In genomic region chr7:107461167-107461566, GRCm38 (mm10) we compare ENCODE assay signal across 27 mouse cellular contexts.
"Had no signal": no experiment of that assay in that cellular context is flagged by ENCODE, and none has a peak within 500 bp of the region (broad histone marks: within the 10 kb centered on the region; RNA-seq: fewer than 3 reads in every experiment).

No protein-coding gene starts in this region.

- H3K4me1 ChIP-seq: heart, embryonic 13.5 days; heart, embryonic 15.5 days; hindbrain, embryonic 13.5 days; intestine, embryonic 15.5 days; kidney, embryonic 15.5 days; limb, embryonic 10.5 days; limb, embryonic 12.5 days; liver, embryonic 13.5 days; liver, embryonic 15.5 days had no signal

- DNase-seq: gastrocnemius, postnatal 14 days; gastrocnemius, postnatal 36 days; heart, adult 11 months; heart, adult 2 months; heart, postnatal 14 days; heart, postnatal 36 days; kidney, adult 18-20 months; kidney, adult 9 months; kidney, postnatal 14 days; kidney, postnatal 36 days; layer of hippocampus, adult 9-11 months; layer of hippocampus, postnatal 36 days; liver; liver, embryonic 13.5 days; liver, postnatal 0 days had no signal

- ATAC-seq: hindbrain, embryonic 16.5 days; inflammation-experienced regulatory T-cells, adult 6 months; intestine, embryonic 15.5 days; intestine, postnatal 0 days; liver, postnatal 0 days had no signal

- H3K27me3 ChIP-seq: heart, embryonic 13.5 days; heart, embryonic 15.5 days; hindbrain, embryonic 13.5 days; intestine, embryonic 15.5 days; kidney, embryonic 15.5 days; limb, embryonic 12.5 days; liver, embryonic 13.5 days; liver, embryonic 15.5 days had no signal

- H3K27ac ChIP-seq: heart, adult 2 months; heart, embryonic 13.5 days; heart, embryonic 15.5 days; hindbrain, embryonic 13.5 days; intestine, embryonic 15.5 days; kidney, embryonic 15.5 days; kidney, postnatal 0 days; limb, embryonic 10.5 days; limb, embryonic 12.5 days; liver, embryonic 13.5 days; liver, embryonic 15.5 days had no signal

- H3K4me3 ChIP-seq: heart, adult 2 months; heart, embryonic 13.5 days; heart, embryonic 15.5 days; hindbrain, embryonic 13.5 days; intestine, embryonic 15.5 days; kidney, embryonic 15.5 days; limb, embryonic 10.5 days; limb, embryonic 12.5 days; liver, embryonic 13.5 days; liver, embryonic 15.5 days had no signal
